Mouse (Mus musculus): ENCODE results near the gene Gk5.

DNA sequence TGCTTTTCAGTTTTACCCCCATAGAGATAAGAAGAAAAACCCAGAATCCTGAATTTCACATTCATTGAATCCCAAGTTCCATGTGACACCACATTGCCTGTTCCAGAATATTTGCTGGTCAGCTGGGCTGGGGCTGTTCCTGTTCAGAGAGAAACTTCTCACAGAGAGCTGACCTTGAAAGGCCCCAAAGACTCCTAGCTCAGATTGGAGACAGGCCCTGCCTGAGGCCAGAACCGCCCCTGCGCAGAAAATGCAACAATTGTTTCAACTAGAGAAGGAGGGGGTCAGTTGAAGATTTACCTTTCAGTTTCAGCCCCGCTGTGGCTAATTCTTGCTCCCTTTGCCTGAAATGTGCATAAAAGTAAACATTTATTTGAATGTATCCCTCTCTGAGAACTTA is 41.6 kb downstream of the Gk5 start:
- TF ChIP-seq GATA1 (IDR thresholded peaks at IDR 0.05; ENCODE audit: borderline replicate concordance, low read length) (no peak), FLI1 (IDR thresholded peaks at IDR 0.05; ENCODE audit: low read length) (no peak)

Data from megakaryocyte, embryonic 14.5 days (primary cell).